Mouse (Mus musculus) stomach, embryonic 15.5 days (tissue): Measurements from ENCODE around the gene Rab17. TPM values are rescaled to one million over a fixed set of nuclear protein-coding genes. Genes with fewer than 3 reads are reported as not detected.

Source experiments
- ATAC-seq: fragments of 200-750 bp; cut with Nextera tagmentation; 2 replicates; pipeline ENCODE4 v1.8.0; 2017; ENCODE audit warnings: low read depth, moderate number of reproducible peaks, moderate TSS enrichment; ENCODE audit not compliant: insufficient read depth, low FRiP score
- H3K27ac ChIP-seq: fragments of 300-500 bp; sonication (generic); 2 replicates; pipeline ENCODE4 v1.5.1; 2015; ENCODE audit warnings: mild to moderate bottlenecking, inconsistent platforms
- H3K27me3 ChIP-seq: fragments of 300-500 bp; sonication (generic); replicated peaks from 2 replicates; pipeline ENCODE4 v1.6.1; 2015; ENCODE audit warnings: inconsistent platforms
- H3K36me3 ChIP-seq: fragments of 300-500 bp; sonication (generic); 2 replicates; pipeline ENCODE4 v1.6.1; 2015; ENCODE audit warnings: inconsistent platforms
- H3K4me1 ChIP-seq: fragments of 300-500 bp; sonication (generic); 2 replicates; pipeline ENCODE4 v1.6.1; 2015; ENCODE audit warnings: inconsistent platforms
- H3K4me2 ChIP-seq: fragments of 300-500 bp; sonication (generic); 2 replicates; pipeline ENCODE4 v1.6.1; 2015; ENCODE audit warnings: mild to moderate bottlenecking, inconsistent platforms
- H3K4me3 ChIP-seq: fragments of 300-500 bp; sonication (generic); replicated peaks from 2 replicates; pipeline ENCODE4 v1.5.1; 2015; ENCODE audit warnings: inconsistent platforms
- H3K9ac ChIP-seq: fragments of 300-500 bp; sonication (generic); 2 replicates; pipeline ENCODE4 v1.6.1; 2015; ENCODE audit warnings: inconsistent platforms
- H3K9me3 ChIP-seq: fragments of 300-500 bp; sonication (generic); 2 replicates; pipeline ENCODE4 v1.6.1; 2016; ENCODE audit warnings: inconsistent platforms
- WGBS: fragments of 180-500 bp; shearing (Covaris S2); methylation state at CpG from one replicate; pipeline ENCODE4 v1.1.7; 2015; 5-methylcytosine and 5-hydroxymethylcytosine counted together
- polyA plus RNA-seq: library from polyadenylated mRNA; unstranded; fragments of >200 nt; fragmentation: Nextera tagmentation; extraction: Ambion mirVana; gene quantifications from 2 replicates; pipeline ENCODE4 v1.2.1, GENCODE M21; 2015

The Rab17 gene
- polyA plus RNA-seq, 1 experiment from 2014 or later, result 9.5 TPM

DNA sequence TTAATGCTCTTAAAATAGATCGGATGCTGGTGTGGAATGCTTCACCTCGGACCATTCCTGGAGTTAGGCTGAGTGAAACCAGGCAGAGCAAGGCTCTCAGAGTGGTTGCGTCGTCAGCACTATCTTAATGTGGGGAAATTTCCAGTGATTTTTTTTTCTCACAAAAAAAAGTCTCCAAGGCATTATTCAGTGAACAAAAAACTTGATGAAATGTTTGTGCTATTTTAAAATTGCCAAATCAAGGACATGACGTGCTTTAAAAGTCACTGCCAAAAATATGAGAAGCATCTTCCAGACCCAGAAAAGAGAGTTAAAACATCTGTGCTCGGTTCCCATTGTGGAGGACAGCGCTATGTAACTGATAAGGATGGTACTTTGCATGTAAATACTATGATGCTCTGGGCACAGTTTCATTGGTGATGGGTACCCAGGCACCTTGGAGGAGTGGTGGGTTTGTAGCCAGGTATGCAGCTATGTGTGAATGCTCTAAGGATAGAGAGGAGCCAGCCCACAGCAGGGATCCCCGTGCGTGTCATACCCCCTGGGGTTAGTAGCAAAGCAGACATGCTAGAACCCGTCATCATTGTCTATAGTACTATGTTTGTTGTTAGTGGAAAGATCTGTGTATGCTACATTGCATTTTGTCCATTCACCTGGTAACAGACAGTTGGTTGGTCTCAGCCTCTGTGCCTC is 11.3 kb upstream of the Rab17 start:
- peak overlapping the region; percentile 65 for H3K27ac ChIP-seq
- WGBS, result 55% methylated on average over 10 of the region's 10 CpGs

DNA sequence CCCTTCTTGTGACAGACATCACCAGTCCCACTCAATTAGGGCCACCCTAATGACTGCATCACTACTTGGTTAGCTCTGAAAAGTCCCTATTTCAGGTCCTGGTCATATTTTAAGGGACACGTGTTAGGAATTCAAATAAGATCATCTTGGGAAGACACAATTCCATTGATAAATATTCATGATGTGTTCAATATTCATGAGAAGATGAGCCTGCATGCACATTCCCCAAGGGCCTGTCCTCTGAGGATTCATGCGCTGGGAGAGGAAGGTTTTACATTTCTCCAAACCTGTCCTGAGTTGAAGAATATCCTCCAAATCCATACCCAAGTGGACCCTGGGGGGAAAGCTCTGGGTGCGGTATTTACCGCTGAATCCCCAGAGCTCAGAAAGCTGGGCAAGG is 6.5 kb upstream of the Rab17 start:
- Histone ChIP-seq H3K9ac (no peak overlapping the region), H3K9me3 (no peaks in the 10 kb centered on the region), H3K27me3 (no peaks in the 10 kb centered on the region), H3K4me1 (peaks cover 11% of the 10 kb centered on the region), H3K4me2 (no peak overlapping the region), H3K27ac (no peak overlapping the region), H3K36me3 (no peaks in the 10 kb centered on the region), H3K4me3 (no peak overlapping the region)
- WGBS, result 88% methylated on average over 4 of the region's 4 CpGs
- ATAC-seq, result no peak

More for the DNA sequence above, 11.3 kb upstream of the Rab17 start:
- no peaks in the 10 kb centered on the region for H3K9me3 ChIP-seq
- peak; percentile 58 for ATAC-seq
- H3K4me1 ChIP-seq, result 0 out of 2 replicates have a peak, but pooled peaks cover 5% of the 10 kb centered on the region
- no peak overlapping the region for H3K4me3 ChIP-seq
- H3K9ac ChIP-seq, result no peak overlapping the region
- H3K4me2 ChIP-seq, result no peak overlapping the region
- no peaks in the 10 kb centered on the region for H3K27me3 ChIP-seq
- no peaks in the 10 kb centered on the region for H3K36me3 ChIP-seq

DNA sequence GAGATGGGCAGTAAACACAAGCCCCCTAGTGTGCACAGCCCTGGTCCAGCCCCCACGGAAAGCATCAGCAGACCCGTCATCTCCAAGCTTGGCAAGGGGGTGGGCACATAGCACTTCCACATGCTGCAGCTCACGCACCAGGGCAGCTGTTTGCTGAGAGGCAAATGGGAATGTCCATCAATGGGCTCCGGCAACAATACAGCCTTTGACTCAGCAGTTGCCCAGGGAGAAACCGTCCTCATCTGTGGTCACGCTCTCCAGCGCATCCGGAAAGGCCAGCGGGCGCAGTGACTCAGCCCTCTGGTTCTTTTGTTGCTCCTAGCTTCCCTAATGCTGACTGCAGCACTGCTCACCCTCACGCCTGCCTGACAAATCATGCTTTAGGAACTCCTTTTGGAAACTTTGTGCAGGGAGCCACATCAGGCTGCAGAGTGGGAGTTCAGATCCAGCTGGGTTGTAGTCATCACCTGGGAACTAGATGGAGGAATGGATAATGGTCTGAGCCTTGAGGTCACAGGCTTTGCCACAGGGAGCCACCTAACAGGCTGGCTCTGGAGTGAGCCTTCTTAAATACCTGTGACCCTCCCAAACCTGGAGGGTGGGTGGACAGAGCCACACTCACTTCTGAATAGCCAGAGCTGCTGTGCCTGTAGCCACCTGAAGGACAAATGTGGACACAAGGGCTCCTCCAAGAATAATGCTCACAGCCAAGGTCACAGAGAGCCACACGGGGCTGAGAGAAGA is 5.6 kb upstream of the Rab17 start:
- WGBS, result 46% methylated on average over 12 of the region's 12 CpGs
- no peak; the same call in 1 of the 2 replicates for ATAC-seq

DNA sequence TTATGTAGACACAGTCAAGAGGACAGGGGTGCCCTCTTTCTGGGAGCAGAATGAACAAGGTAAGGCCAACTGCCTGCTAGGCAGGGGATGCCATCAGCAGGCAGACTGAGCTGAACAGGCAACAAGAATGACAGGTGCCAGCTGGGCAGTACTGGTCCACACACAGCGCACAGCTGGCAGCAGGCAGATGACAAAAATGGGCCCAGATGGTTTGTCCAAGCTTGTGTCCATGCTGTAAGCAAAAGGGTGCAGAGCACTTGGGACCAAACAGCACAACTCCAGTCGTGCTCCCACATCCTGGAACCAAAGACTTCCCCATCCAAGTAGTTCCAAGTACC is 4.1 kb upstream of the Rab17 start:
- no peak overlapping the region for H3K4me2 ChIP-seq
- H3K4me1 ChIP-seq, result peaks cover 17% of the 10 kb centered on the region
- no peak for ATAC-seq
- H3K36me3 ChIP-seq, result no peaks in the 10 kb centered on the region
- no peaks in the 10 kb centered on the region for H3K27me3 ChIP-seq
- H3K27ac ChIP-seq, result 0 out of 2 replicates have a peak overlapping the region, but pooled peaks have one; percentile 40
- H3K4me3 ChIP-seq, result no peak overlapping the region
- no peak overlapping the region for H3K9ac ChIP-seq
- H3K9me3 ChIP-seq, result no peaks in the 10 kb centered on the region
- WGBS, result 72% methylated on average over 2 of the region's 2 CpGs

More for the DNA sequence above, 5.6 kb upstream of the Rab17 start:
- H3K4me2 ChIP-seq, result no peak overlapping the region
- H3K36me3 ChIP-seq, result no peaks in the 10 kb centered on the region
- H3K4me3 ChIP-seq, result no peak overlapping the region
- H3K27me3 ChIP-seq, result no peaks in the 10 kb centered on the region
- H3K4me1 ChIP-seq, result peaks cover 10% of the 10 kb centered on the region
- H3K9ac ChIP-seq, result no peak overlapping the region
- H3K9me3 ChIP-seq, result no peaks in the 10 kb centered on the region
- no peak overlapping the region for H3K27ac ChIP-seq

DNA sequence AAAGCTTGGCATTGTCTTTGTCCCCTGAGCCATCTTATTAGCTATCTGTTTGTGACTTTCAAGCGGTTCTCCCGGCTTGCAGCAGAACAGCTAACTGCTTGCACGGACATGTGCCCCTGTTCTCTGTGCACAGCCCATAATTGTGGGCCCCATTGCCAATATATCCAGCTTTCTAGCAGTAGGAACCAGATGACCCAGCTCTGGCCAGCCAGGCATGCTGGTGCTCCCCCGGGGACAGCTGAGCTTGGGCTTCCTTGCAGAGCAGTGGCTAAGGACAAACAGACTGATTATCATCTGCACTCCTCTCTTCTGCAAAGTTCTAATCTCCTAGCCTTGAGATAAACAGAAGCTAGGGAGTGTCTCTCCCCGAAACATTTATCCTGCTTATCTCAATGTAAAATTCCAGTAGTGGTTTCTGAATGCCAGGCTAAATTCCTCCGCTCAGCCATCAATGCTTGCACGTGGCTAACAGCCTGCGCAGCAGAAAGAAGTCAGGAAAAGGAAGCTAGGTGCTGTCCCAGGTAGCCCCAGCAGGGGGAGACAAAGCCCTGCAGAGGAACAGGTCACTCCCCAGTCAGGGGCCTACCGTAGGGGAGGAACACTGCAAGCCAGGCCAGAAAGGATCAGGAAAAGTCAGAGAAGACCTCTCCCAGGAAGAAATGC is 3.6 kb upstream of the Rab17 start:
- peak; percentile 50; the same call in 1 of the 2 replicates for ATAC-seq
- H3K9me3 ChIP-seq, result no peaks in the 10 kb centered on the region
- 0 out of 2 replicates have a peak overlapping the region, but pooled peaks have one; percentile 40 for H3K27ac ChIP-seq
- H3K9ac ChIP-seq, result no peak overlapping the region
- H3K4me2 ChIP-seq, result no peak overlapping the region
- WGBS, result 22% methylated on average over 9 of the region's 9 CpGs
- peaks cover 17% of the 10 kb centered on the region for H3K4me1 ChIP-seq
- no peaks in the 10 kb centered on the region for H3K36me3 ChIP-seq
- no peaks in the 10 kb centered on the region for H3K27me3 ChIP-seq
- no peak overlapping the region for H3K4me3 ChIP-seq

DNA sequence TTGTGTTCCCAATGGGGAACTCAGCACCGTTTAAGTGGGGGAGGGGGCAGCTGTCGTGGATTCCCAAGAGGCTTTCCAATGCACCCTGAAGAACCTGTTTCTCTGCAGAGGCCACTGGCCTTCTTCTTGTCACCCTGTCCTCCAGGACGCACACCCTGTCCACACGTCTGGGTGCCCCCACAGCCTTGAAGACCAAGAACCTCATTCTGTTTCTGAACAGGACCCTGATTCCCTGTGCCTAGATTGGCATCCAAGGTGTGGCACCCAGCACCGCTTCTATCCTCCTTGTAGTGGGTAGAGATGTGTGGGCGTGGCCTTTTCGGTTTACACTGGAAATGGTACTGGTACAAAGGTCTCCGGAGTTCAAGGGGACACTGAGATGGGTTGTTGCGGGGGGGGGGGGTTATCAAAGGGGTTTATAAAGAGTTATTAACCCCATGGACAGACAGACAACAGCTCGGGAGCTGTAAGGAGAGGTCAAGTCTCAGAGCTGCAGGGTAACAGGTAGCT is 475 bp upstream of the Rab17 start:
- no peak for ATAC-seq
- Histone ChIP-seq H3K4me1 (peaks cover 29% of the 10 kb centered on the region), H3K9me3 (no peaks in the 10 kb centered on the region), H3K27ac (peak overlapping the region; percentile 40; the same call in 1 of the 2 replicates), H3K4me3 (no peak overlapping the region), H3K4me2 (peak overlapping the region; percentile 29), H3K9ac (no peak overlapping the region), H3K27me3 (no peaks in the 10 kb centered on the region), H3K36me3 (no peaks in the 10 kb centered on the region)
- 62% methylated on average over 10 of the region's 10 CpGs for WGBS

DNA sequence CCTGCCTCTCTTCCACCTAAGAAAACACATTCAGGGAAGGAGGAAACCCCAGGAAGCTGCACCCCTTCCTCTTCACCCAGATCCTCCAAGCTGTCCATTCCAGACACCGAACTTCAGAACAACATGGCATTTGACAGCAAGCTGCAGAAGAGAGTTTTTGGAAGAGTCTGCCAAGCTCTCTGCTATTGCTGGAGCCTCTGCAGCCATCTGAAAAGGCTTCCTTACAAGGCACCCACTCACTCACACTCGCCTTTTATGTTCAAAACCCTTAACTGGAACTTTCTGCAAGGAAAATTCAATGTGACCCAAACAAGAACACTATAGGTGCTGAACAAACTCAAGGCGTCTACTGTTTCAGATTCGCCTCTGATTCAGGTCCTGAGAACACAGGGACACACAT is 812 bp downstream of the Rab17 start:
- no peak for ATAC-seq
- peak overlapping the region; percentile 29; the same call in 1 of the 2 replicates for H3K4me2 ChIP-seq
- H3K9ac ChIP-seq, result no peak overlapping the region
- H3K4me3 ChIP-seq, result 0 out of 2 replicates have a peak overlapping the region, but pooled peaks have one; percentile 11
- H3K4me1 ChIP-seq, result peaks cover 31% of the 10 kb centered on the region
- peak overlapping the region; percentile 44; the same call in 1 of the 2 replicates for H3K27ac ChIP-seq
- H3K36me3 ChIP-seq, result no peaks in the 10 kb centered on the region
- H3K27me3 ChIP-seq, result no peaks in the 10 kb centered on the region
- no peaks in the 10 kb centered on the region for H3K9me3 ChIP-seq
- 69% methylated on average over 4 of the region's 4 CpGs for WGBS

DNA sequence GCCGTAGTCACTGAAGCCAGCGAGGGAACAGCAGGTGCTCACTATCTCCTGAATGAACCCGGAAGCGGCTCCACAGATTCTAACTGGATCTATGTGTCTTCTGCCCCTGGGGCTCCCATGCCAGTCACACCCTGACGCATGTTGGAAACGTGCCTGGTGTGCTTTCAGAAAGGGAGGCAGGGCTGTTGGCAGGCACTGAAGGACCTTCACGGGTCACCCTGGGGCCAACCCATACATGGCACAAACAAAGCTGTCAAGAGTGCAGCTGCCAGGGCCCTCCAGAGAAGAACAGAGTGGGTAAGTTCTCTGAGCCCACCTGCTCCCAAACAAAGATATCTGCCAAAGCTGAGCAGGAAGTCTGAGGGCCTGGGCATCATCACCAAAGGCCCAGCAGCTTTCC is 1.9 kb downstream of the Rab17 start:
- no peaks in the 10 kb centered on the region for H3K27me3 ChIP-seq
- WGBS, result 65% methylated on average over 7 of the region's 7 CpGs
- H3K9ac ChIP-seq, result no peak overlapping the region
- H3K4me1 ChIP-seq, result peaks cover 32% of the 10 kb centered on the region
- no peak overlapping the region for H3K4me3 ChIP-seq
- ATAC-seq, result peak; percentile 24; the same call in 1 of the 2 replicates
- H3K36me3 ChIP-seq, result no peaks in the 10 kb centered on the region
- no peaks in the 10 kb centered on the region for H3K9me3 ChIP-seq
- H3K4me2 ChIP-seq, result no peak overlapping the region
- H3K27ac ChIP-seq, result no peak overlapping the region

DNA sequence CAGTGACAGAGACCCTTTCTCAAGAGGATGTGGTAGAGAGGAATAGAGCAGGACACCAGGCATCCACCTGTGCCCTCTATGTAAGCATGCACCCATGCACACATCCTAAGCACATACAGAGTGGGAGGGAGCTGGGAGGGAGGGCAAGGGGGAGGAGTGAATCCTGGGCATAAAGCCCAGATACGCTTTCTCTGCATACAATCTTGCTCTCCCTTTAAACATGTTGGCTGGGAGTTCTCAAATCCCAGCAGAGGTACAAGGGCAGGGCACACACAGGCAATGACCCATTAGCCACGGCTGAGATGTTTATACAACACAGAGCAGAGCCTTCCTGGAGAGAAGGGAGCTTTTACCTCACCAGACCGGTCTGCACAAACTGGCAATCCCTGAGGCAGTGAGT is 6.5 kb downstream of the Rab17 start:
- Histone ChIP-seq H3K27ac (no peak overlapping the region), H3K36me3 (no peaks in the 10 kb centered on the region), H3K27me3 (no peaks in the 10 kb centered on the region), H3K9me3 (no peaks in the 10 kb centered on the region), H3K4me2 (no peak overlapping the region), H3K4me1 (peaks cover 24% of the 10 kb centered on the region), H3K4me3 (no peak overlapping the region), H3K9ac (no peak overlapping the region)
- ATAC-seq, result peak; percentile 73
- WGBS, result 9% methylated on average over 3 of the region's 3 CpGs

DNA sequence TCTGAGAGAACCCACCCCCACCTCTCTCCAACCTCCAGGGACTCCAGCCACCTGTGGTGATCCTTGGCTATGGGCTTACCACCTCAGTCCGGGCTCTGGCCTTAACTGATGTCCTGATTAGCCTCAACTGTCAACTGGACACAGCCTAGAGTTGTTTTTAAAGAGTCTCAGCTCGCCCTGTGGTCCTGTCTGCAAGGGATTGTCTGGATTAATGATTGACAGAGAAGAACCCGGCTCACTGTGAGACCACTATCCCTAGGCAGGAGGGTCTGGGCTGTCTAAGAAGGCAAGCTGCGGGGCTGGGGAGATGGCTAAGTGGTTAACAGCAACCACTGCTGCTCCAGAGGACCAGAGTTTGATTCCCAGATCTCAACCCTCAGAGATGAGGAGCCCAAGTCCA is 6.9 kb downstream of the Rab17 start:
- no peak overlapping the region for H3K4me3 ChIP-seq
- no peak overlapping the region for H3K9ac ChIP-seq
- H3K36me3 ChIP-seq, result no peaks in the 10 kb centered on the region
- no peaks in the 10 kb centered on the region for H3K27me3 ChIP-seq
- ATAC-seq, result peak; percentile 37; the same call in 1 of the 2 replicates
- no peak overlapping the region for H3K27ac ChIP-seq
- peaks cover 20% of the 10 kb centered on the region for H3K4me1 ChIP-seq
- no peaks in the 10 kb centered on the region for H3K9me3 ChIP-seq
- 41% methylated on average over 4 of the region's 4 CpGs for WGBS
- H3K4me2 ChIP-seq, result no peak overlapping the region

DNA sequence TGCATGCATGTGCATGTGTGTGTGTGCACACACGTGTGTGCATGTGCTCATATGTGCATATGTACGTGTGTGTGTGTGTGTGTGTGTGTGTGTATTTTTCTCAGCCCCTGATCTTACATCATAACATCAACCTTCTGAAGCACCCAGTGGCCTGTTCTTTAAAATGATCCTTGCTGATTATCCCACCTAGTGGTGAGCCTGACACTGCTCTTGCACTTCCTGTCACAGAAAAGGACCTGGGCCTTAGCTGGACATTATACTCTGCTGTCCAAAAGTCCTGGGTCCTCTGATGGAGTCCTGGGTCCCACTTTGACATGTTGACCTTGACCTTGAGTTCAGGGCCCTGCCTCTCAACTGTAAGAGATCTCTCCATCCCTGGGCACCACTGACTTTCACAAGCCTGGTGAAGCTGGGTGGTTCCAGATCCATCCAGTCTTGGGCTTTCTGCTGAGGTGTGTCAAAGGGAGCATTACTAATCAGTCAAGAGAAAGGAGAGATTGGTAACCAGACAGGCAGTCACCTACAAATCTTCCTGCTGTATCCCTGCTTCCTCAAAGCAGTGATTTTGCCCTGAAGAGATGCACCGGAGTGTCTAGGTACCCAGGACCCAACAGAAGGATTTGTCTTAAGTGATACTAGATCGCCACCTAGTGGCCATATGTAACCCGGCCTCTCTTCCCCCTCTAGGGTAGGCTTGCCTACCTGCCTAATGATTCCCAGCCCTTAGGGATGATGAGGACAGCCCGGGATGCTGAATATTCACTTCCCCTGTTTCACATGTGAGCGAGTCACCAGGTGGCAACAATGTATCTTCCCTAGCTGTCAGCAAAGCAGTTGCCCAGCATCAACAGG is 13.0 kb downstream of the Rab17 start:
- Histone ChIP-seq H3K4me3 (no peak overlapping the region), H3K9ac (no peak overlapping the region), H3K36me3 (no peaks in the 10 kb centered on the region), H3K9me3 (no peaks in the 10 kb centered on the region), H3K27ac (no peak overlapping the region), H3K4me2 (no peak overlapping the region), H3K27me3 (no peaks in the 10 kb centered on the region), H3K4me1 (no peaks in the 10 kb centered on the region)
- peak; percentile 56; the same call in 1 of the 2 replicates for ATAC-seq
- WGBS, result 22% methylated on average over 6 of the region's 7 CpGs
